Mouse (Mus musculus): ENCODE data around the gene Ddx28. TPM values are rescaled to one million over a fixed set of nuclear protein-coding genes. Genes with fewer than 3 reads are reported as not detected.
"Not testable (repeated sequence)": the region's sequence is repeated elsewhere in the genome, so short reads cannot be mapped to it uniquely, and the experiment has no call there.

The Ddx28 gene
- polyA plus RNA-seq, 1 experiment, result 16.7 TPM

- peaks cover 12% of the 10 kb centered on the region for H3K4me1 ChIP-seq (replicated peaks; ENCODE audit: control insufficient read depth, insufficient read depth, low read length)
- peak overlapping the region; percentile 94 for H3K27ac ChIP-seq (ENCODE audit: control insufficient read depth, insufficient read depth, low read length)
- TF ChIP-seq POLR2A (IDR thresholded peaks at IDR 0.05; ENCODE audit: control insufficient read depth, extremely low read depth, insufficient read depth, low read length, poor library complexity) (no peak), CTCF (IDR thresholded peaks at IDR 0.05; ENCODE audit: borderline replicate concordance, control insufficient read depth, extremely low read depth, insufficient read depth, low read length, poor library complexity) (no peak)
- WGBS, result 14% methylated on average over 7 of the region's 7 CpGs
- no peaks in the 10 kb centered on the region for H3K27me3 ChIP-seq (ENCODE audit: control insufficient read depth, insufficient read depth, low read length)
- peak; percentile 58 for DNase-seq
- no peak overlapping the region for H3K4me3 ChIP-seq (ENCODE audit: control insufficient read depth, insufficient read depth, low read length)
- H3K36me3 ChIP-seq (ENCODE audit: control insufficient read depth, insufficient read depth, low read length), result no peaks in the 10 kb centered on the region
Measured at GRCm38 (mm10) chr8:106017130-106017529, 5.4 kb upstream of the Ddx28 start.

GRCm38 (mm10) chr8:106016284-106016683 lies 4.6 kb upstream of the Ddx28 start:
- no peak for DNase-seq
- no peaks in the 10 kb centered on the region for H3K27me3 ChIP-seq (ENCODE audit: control insufficient read depth, insufficient read depth, low read length)
- 89% methylated on average over 6 of the region's 6 CpGs for WGBS
- H3K4me1 ChIP-seq (replicated peaks; ENCODE audit: control insufficient read depth, insufficient read depth, low read length), result peaks cover 13% of the 10 kb centered on the region
- H3K36me3 ChIP-seq (ENCODE audit: control insufficient read depth, insufficient read depth, low read length), result no peaks in the 10 kb centered on the region
- TF ChIP-seq POLR2A (IDR thresholded peaks at IDR 0.05; ENCODE audit: control insufficient read depth, extremely low read depth, insufficient read depth, low read length, poor library complexity) (no peak), CTCF (IDR thresholded peaks at IDR 0.05; ENCODE audit: borderline replicate concordance, control insufficient read depth, extremely low read depth, insufficient read depth, low read length, poor library complexity) (no peak)
- H3K27ac ChIP-seq (ENCODE audit: control insufficient read depth, insufficient read depth, low read length), result no peak overlapping the region
- H3K4me3 ChIP-seq (ENCODE audit: control insufficient read depth, insufficient read depth, low read length), result no peak overlapping the region

- not testable (repeated sequence) for H3K36me3 ChIP-seq (ENCODE audit: control insufficient read depth, insufficient read depth, low read length); H3K4me3 ChIP-seq (ENCODE audit: control insufficient read depth, insufficient read depth, low read length); H3K27me3 ChIP-seq (ENCODE audit: control insufficient read depth, insufficient read depth, low read length); H3K27ac ChIP-seq (ENCODE audit: control insufficient read depth, insufficient read depth, low read length); DNase-seq
- 86% methylated on average over 8 of the region's 8 CpGs for WGBS
- H3K4me1 ChIP-seq (replicated peaks; ENCODE audit: control insufficient read depth, insufficient read depth, low read length), result peaks cover 14% of the 10 kb centered on the region
Measured at GRCm38 (mm10) chr8:106012203-106012602, 521 bp upstream of the Ddx28 start.

- no peak overlapping the region; the same call in 1 of the 2 replicates for H3K27ac ChIP-seq (ENCODE audit: control insufficient read depth, insufficient read depth, low read length)
- no peaks in the 10 kb centered on the region for H3K27me3 ChIP-seq (ENCODE audit: control insufficient read depth, insufficient read depth, low read length)
- H3K4me1 ChIP-seq (replicated peaks; ENCODE audit: control insufficient read depth, insufficient read depth, low read length), result peaks cover 14% of the 10 kb centered on the region
- H3K36me3 ChIP-seq (ENCODE audit: control insufficient read depth, insufficient read depth, low read length), result no peaks in the 10 kb centered on the region
- peak; percentile 71 for TF ChIP-seq POLR2A (IDR thresholded peaks at IDR 0.05; ENCODE audit: control insufficient read depth, extremely low read depth, insufficient read depth, low read length, poor library complexity)
- TF ChIP-seq CTCF (IDR thresholded peaks at IDR 0.05; ENCODE audit: borderline replicate concordance, control insufficient read depth, extremely low read depth, insufficient read depth, low read length, poor library complexity), result peak; percentile 52; the same call in 1 of the 2 replicates
- peak; percentile 89 for DNase-seq
- WGBS, result 2% methylated on average over 74 of the region's 74 CpGs
- H3K4me3 ChIP-seq (ENCODE audit: control insufficient read depth, insufficient read depth, low read length), result peak overlapping the region; percentile 81
Measured at GRCm38 (mm10) chr8:106010748-106011642, 687 bp downstream of the Ddx28 start.

GRCm38 (mm10) chr8:106007891-106008290 lies 3.8 kb downstream of the Ddx28 start:
- 76% methylated on average over 3 of the region's 3 CpGs for WGBS
- H3K36me3 ChIP-seq (ENCODE audit: control insufficient read depth, insufficient read depth, low read length); DNase-seq; H3K4me3 ChIP-seq (ENCODE audit: control insufficient read depth, insufficient read depth, low read length); H3K27ac ChIP-seq (ENCODE audit: control insufficient read depth, insufficient read depth, low read length); H3K27me3 ChIP-seq (ENCODE audit: control insufficient read depth, insufficient read depth, low read length): not testable (repeated sequence)
- peaks cover 14% of the 10 kb centered on the region for H3K4me1 ChIP-seq (replicated peaks; ENCODE audit: control insufficient read depth, insufficient read depth, low read length)

- Histone ChIP-seq H3K4me1 (replicated peaks; ENCODE audit: control insufficient read depth, insufficient read depth, low read length) (peaks cover 14% of the 10 kb centered on the region), H3K4me3 (ENCODE audit: control insufficient read depth, insufficient read depth, low read length) (no peak overlapping the region), H3K36me3 (ENCODE audit: control insufficient read depth, insufficient read depth, low read length) (no peaks in the 10 kb centered on the region), H3K27ac (ENCODE audit: control insufficient read depth, insufficient read depth, low read length) (no peak overlapping the region), H3K27me3 (ENCODE audit: control insufficient read depth, insufficient read depth, low read length) (no peaks in the 10 kb centered on the region)
- TF ChIP-seq POLR2A (IDR thresholded peaks at IDR 0.05; ENCODE audit: control insufficient read depth, extremely low read depth, insufficient read depth, low read length, poor library complexity), result no peak
- no peak for TF ChIP-seq CTCF (IDR thresholded peaks at IDR 0.05; ENCODE audit: borderline replicate concordance, control insufficient read depth, extremely low read depth, insufficient read depth, low read length, poor library complexity)
- WGBS, result 69% methylated on average over 3 of the region's 3 CpGs
- DNase-seq, result no peak
Measured at GRCm38 (mm10) chr8:106007135-106007534, 4.5 kb downstream of the Ddx28 start.

- no peaks in the 10 kb centered on the region for H3K36me3 ChIP-seq (ENCODE audit: control insufficient read depth, insufficient read depth, low read length)
- no peak overlapping the region for H3K4me3 ChIP-seq (ENCODE audit: control insufficient read depth, insufficient read depth, low read length)
- H3K27me3 ChIP-seq (ENCODE audit: control insufficient read depth, insufficient read depth, low read length), result no peaks in the 10 kb centered on the region
- TF ChIP-seq POLR2A (IDR thresholded peaks at IDR 0.05; ENCODE audit: control insufficient read depth, extremely low read depth, insufficient read depth, low read length, poor library complexity) (no peak), CTCF (IDR thresholded peaks at IDR 0.05; ENCODE audit: borderline replicate concordance, control insufficient read depth, extremely low read depth, insufficient read depth, low read length, poor library complexity) (no peak)
- peaks cover 12% of the 10 kb centered on the region for H3K4me1 ChIP-seq (replicated peaks; ENCODE audit: control insufficient read depth, insufficient read depth, low read length)
- WGBS, result 91% methylated on average over 4 of the region's 4 CpGs
- no peak for DNase-seq
- no peak overlapping the region for H3K27ac ChIP-seq (ENCODE audit: control insufficient read depth, insufficient read depth, low read length)
Measured at GRCm38 (mm10) chr8:106006413-106006812, 5.3 kb downstream of the Ddx28 start.
